28 mouse cellular contexts compared by ENCODE assay signal in genomic region chr14:120240209-120240608, GRCm38 (mm10).
"Had no signal": no experiment of that assay in that cellular context is flagged by ENCODE, and none has a peak within 500 bp of the region (broad histone marks: within the 10 kb centered on the region; RNA-seq: fewer than 3 reads in every experiment).

No protein-coding gene starts in this region.

- H3K27me3 ChIP-seq: heart, embryonic 12.5 days; hindbrain, embryonic 12.5 days; intestine, embryonic 15.5 days; kidney, embryonic 15.5 days; limb, embryonic 13.5 days; limb, embryonic 15.5 days; liver, embryonic 12.5 days had no signal

- H3K27ac ChIP-seq: gastrocnemius, adult 2 months; heart, embryonic 10.5 days; hindbrain, embryonic 10.5 days; hindbrain, embryonic 12.5 days; hindbrain, embryonic 14.5 days; intestine, embryonic 15.5 days; kidney, embryonic 15.5 days; kidney, postnatal 0 days; limb, embryonic 13.5 days; limb, embryonic 15.5 days; liver, embryonic 12.5 days; liver, embryonic 14.5 days had no signal

- H3K4me1 ChIP-seq: limb, embryonic 13.5 days; limb, embryonic 15.5 days; liver, embryonic 12.5 days had no signal

- H3K36me3 ChIP-seq: heart, embryonic 10.5 days; heart, embryonic 12.5 days; hindbrain, embryonic 10.5 days; hindbrain, embryonic 12.5 days; intestine, embryonic 15.5 days; kidney, embryonic 15.5 days; limb, embryonic 13.5 days; limb, embryonic 15.5 days; liver, embryonic 12.5 days had no signal

- H3K4me2 ChIP-seq: heart, embryonic 12.5 days; hindbrain, embryonic 12.5 days; hindbrain, embryonic 14.5 days; intestine, embryonic 15.5 days; kidney, embryonic 15.5 days; limb, embryonic 13.5 days; limb, embryonic 15.5 days; liver, embryonic 12.5 days had no signal

- H3K4me3 ChIP-seq: gastrocnemius, adult 2 months; heart, embryonic 10.5 days; heart, embryonic 12.5 days; hindbrain, embryonic 10.5 days; hindbrain, embryonic 12.5 days; intestine, embryonic 15.5 days; kidney, embryonic 15.5 days; limb, embryonic 13.5 days; limb, embryonic 15.5 days; liver, embryonic 12.5 days had no signal

- ATAC-seq: hindbrain, embryonic 16.5 days; inflammation-experienced regulatory T-cells, adult 6 months; intestine, embryonic 15.5 days; intestine, postnatal 0 days; liver, embryonic 12.5 days had no signal

- H3K9me3 ChIP-seq: heart, embryonic 10.5 days; heart, embryonic 12.5 days; hindbrain, embryonic 10.5 days; hindbrain, embryonic 12.5 days; intestine, embryonic 15.5 days; kidney, embryonic 15.5 days; limb, embryonic 13.5 days; limb, embryonic 15.5 days; liver, embryonic 12.5 days had no signal

- H3K9ac ChIP-seq: heart, embryonic 12.5 days; hindbrain, embryonic 12.5 days; hindbrain, embryonic 14.5 days; intestine, embryonic 15.5 days; kidney, embryonic 15.5 days; limb, embryonic 13.5 days; limb, embryonic 15.5 days; liver, embryonic 12.5 days; liver, embryonic 14.5 days had no signal

- DNase-seq: gastrocnemius, adult 2 months; gastrocnemius, postnatal 10 days; gastrocnemius, postnatal 25 days; heart, adult 18-20 months; heart, postnatal 10 days; heart, postnatal 4 days; kidney, adult 18-20 months; kidney, adult 9 months; kidney, postnatal 14 days; kidney, postnatal 36 days; layer of hippocampus, adult 9-11 months; layer of hippocampus, postnatal 36 days; left cerebral cortex, postnatal 4 days had no signal
